8 mouse cellular contexts compared by ENCODE assay signal in the genomic region with DNA sequence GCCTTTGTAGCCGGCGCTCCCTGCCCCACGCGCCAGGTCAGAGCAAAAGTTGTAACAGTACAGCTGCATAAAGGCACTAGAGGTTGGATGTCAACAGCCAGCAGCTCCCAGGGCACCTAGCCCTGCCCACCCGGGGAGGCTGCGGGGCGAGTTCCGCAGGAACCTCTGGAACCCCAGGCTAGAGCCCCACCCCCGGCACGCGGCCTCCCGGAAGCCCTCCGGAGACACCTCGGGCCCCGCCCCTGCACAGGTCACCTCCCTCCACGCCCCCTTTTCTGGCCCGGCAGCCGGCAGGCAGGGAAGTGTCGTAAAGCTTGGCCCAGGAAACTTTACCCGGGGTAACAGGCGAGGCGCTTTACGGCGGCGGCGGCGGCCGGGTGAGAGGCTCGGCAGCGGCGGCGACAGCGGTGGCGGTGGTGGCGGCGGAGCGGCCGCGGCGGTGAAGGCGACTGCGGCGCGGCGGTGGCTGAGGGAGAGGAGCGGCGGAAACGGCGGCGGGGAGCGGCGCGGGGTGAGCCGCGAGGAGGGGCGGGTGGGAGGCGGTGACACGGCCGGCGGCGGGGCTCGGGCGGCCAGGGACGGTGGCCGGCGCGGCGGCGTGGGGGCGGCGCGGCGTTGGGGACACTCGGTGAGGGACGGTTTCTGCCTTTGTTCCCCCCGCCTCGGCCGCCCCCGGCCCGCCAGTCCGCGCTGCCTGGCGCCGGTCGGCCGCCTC. TPM values are rescaled to one million over a fixed set of nuclear protein-coding genes. Genes with fewer than 3 reads are reported as not detected.
A peak's percentile ranks its signal among the peaks of the same experiment; 100 is the strongest.
DNase-seq lines count a peak whose midpoint lies in the region; ATAC-seq and TF ChIP-seq lines count a peak whose summit lies in the region.

A gene (plus strand): TSS at position 360 of the 715 bp plus-strand sequence.

- peak within 1 kb of the TSS; percentile 97 for H3K4me3 ChIP-seq in forebrain, embryonic 14.5 days (ENCODE audit: low read depth, low read length)
- peak within 1 kb of the TSS; percentile 90 for H3K4me3 ChIP-seq in lung, adult 2 months (replicated peaks; ENCODE audit: extremely low read depth, low read depth, low read length)

- ATAC-seq in forebrain, embryonic 14.5 days = peak; percentile 93
- peak; percentile 99 for ATAC-seq in neutrophil, adult 5-6 weeks (ENCODE audit: extremely low read depth, insufficient number of reproducible peaks, low FRiP score, poor library complexity, severe bottlenecking)

- peak within 1 kb of the TSS; percentile 78 for H3K4me2 ChIP-seq in forebrain, embryonic 14.5 days (ENCODE audit: low read length)

- WGBS in forebrain, embryonic 14.5 days = under 1% methylated on average over 31 of the region's 86 CpGs
- 1% methylated on average over 83 of the region's 86 CpGs for WGBS in lung, adult 2 months

- TF ChIP-seq POLR2A in lung, adult 2 months (IDR thresholded peaks at IDR 0.05; ENCODE audit: borderline replicate concordance, extremely low read depth, low read depth, low read length) = peak; percentile 53; the same call in 1 of the 2 replicates

- 0 out of 2 replicates have a peak, but pooled peaks cover 3% of the 10 kb centered on the region for H3K36me3 ChIP-seq in forebrain, embryonic 14.5 days (ENCODE audit: control insufficient read depth, insufficient read depth, low read length)

- peak; percentile 96 for DNase-seq in ES-CJ7 (ENCODE audit: low read depth, low spot score)
- peak; percentile 94 for DNase-seq in cerebellum, adult 11 months
- DNase-seq in forebrain, embryonic 14.5 days (ENCODE audit: low spot score) = peak; percentile 97
- peak; percentile 95 for DNase-seq in heart, postnatal 25 days (ENCODE audit: low spot score)
- peak; percentile 93 to 96 for DNase-seq in layer of hippocampus, adult 18-20 months (ENCODE audit: low spot score in 2 of 2)
- DNase-seq in lung, adult 2 months = peak; percentile 96
- peak; percentile 99 for DNase-seq in thymus, adult 18-20 months

- intact Hi-C loops in heart, postnatal 25 days (cut with DNase I) = loop anchor here (2.0 kb wide), 1 partner anchor 105 kb away; a partner anchor contains a TSS

- H3K4me1 ChIP-seq in forebrain, embryonic 14.5 days (ENCODE audit: control insufficient read depth, insufficient read depth, low read length) = peaks cover 18% of the 10 kb centered on the region
- peaks cover 13% of the 10 kb centered on the region for H3K4me1 ChIP-seq in lung, adult 2 months (ENCODE audit: control insufficient read depth, insufficient read depth, low read length)

- peak within 1 kb of the TSS; percentile 96 for H3K9ac ChIP-seq in forebrain, embryonic 14.5 days (ENCODE audit: low read length)

- no peaks in the 10 kb centered on the region for H3K9me3 ChIP-seq in forebrain, embryonic 14.5 days (replicated peaks; ENCODE audit: control insufficient read depth, low read length)

- peak within 1 kb of the TSS; percentile 82 for H3K27ac ChIP-seq in forebrain, embryonic 14.5 days (ENCODE audit: low read depth, low read length)

- no peaks in the 10 kb centered on the region for H3K27me3 ChIP-seq in forebrain, embryonic 14.5 days (replicated peaks; ENCODE audit: control insufficient read depth, insufficient read depth, low read length)

- no peak for TF ChIP-seq CTCF in lung, adult 2 months (IDR thresholded peaks at IDR 0.05; ENCODE audit: insufficient read depth, low read length)

RNA-seq across cellular contexts. Expression of the gene that starts here (rescaled TPM):
- polyA plus RNA-seq in forebrain, embryonic 14.5 days (2014; fragmentation: Nextera tagmentation; extraction: Ambion mirVana) = 15.0 and 15.4 TPM in 2 replicates
- 10 to 100 TPM; 20.1 to 21.7 TPM for total RNA-seq in heart, postnatal 25 days (2021)
- 10 to 100 TPM; 35.8 to 36.1 TPM for total RNA-seq in layer of hippocampus, adult 18-20 months (2021)
- 5.0 and 7.5 TPM in 2 replicates for polyA plus RNA-seq in lung, adult 2 months (2012; rRNA removed)
- 62.3 and 63.4 TPM in 2 replicates for total RNA-seq in neutrophil, adult 5-6 weeks (2017)

Comparison
In these comparisons a context has a peak if more than half of its experiments do, and no peak if none do; other contexts are left out.
1. Peak in every context shown above with its lines: DNase-seq, ATAC-seq, H3K4me3 ChIP-seq and H3K27ac ChIP-seq.